Mouse (Mus musculus): ENCODE data around the gene Kcnq2.

The Kcnq2 gene

GRCm38 (mm10) chr2:181148318-181148955 lies 13.3 kb upstream of the Kcnq2 start:
- no peak for DNase-seq (ENCODE audit: extremely low read depth, insufficient read length, low spot score)

- DNase-seq (ENCODE audit: extremely low read depth, insufficient read length, low spot score) = no peak
Observed at GRCm38 (mm10) chr2:181147546-181148317, 12.6 kb upstream of the Kcnq2 start.

DNA sequence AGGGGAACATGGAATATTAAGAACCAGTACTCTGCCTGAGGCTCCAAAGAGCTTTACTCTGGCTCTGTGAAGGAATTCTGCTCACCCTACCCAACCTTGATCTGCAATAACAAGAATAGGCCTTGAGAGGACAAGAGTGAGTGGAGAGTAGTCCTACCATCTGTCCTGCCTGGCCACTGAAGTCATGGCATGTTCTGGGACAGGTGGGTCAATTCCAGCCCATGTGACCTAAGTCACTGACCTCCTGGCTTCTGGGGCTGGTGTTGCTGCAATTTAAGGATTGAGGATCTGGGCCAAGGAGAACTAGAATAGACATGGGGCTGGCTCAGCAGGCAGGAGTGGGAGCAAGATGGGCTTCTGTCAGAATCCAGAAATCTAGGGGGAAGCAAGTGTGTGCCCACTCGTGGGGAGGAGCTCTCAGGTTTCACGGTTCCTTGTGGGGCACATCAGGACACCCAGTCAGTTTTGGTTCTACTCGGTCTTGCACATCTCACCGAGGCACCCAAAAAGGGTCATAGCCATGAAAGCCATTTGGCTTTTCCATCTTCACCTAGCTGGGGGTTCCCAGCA lies 12.0 kb upstream of the Kcnq2 start:
- DNase-seq (ENCODE audit: extremely low read depth, insufficient read length, low spot score) = no peak

- DNase-seq (ENCODE audit: extremely low read depth, insufficient read length, low spot score) = no peak
Observed at GRCm38 (mm10) chr2:181144675-181145074, 9.6 kb upstream of the Kcnq2 start.

- no peak for DNase-seq (ENCODE audit: extremely low read depth, insufficient read length, low spot score)
Observed at GRCm38 (mm10) chr2:181143509-181144276, 8.6 kb upstream of the Kcnq2 start.

- no peak for DNase-seq (ENCODE audit: extremely low read depth, insufficient read length, low spot score)
Observed at GRCm38 (mm10) chr2:181142703-181143135, 7.6 kb upstream of the Kcnq2 start.

- peak; percentile 63 for DNase-seq (ENCODE audit: extremely low read depth, insufficient read length, low spot score)
Observed at GRCm38 (mm10) chr2:181139641-181140193, 4.6 kb upstream of the Kcnq2 start.

DNA sequence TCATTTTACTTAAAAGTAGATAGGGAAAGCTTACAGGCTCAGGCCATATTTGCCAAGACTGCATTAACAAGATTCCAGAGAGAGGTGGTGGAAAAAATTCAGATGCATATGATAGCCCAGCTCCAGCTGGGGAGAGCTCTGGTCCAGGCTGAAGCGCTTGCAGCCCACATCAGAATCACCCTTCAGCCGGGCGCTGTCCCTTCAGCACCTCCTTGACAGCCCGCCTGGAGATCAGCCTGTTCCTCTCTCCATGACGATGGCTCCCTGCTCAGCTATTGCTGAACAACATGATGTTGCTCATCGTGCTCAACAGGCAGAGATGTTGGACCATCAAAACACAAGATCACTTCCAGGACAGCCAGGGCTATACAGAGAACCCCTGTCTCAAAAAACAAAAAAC lies 1.8 kb upstream of the Kcnq2 start:
- no peak for DNase-seq (ENCODE audit: extremely low read depth, insufficient read length, low spot score)

GRCm38 (mm10) chr2:181135446-181135818 lies 332 bp upstream of the Kcnq2 start:
- no peak for DNase-seq (ENCODE audit: extremely low read depth, insufficient read length, low spot score)

DNA sequence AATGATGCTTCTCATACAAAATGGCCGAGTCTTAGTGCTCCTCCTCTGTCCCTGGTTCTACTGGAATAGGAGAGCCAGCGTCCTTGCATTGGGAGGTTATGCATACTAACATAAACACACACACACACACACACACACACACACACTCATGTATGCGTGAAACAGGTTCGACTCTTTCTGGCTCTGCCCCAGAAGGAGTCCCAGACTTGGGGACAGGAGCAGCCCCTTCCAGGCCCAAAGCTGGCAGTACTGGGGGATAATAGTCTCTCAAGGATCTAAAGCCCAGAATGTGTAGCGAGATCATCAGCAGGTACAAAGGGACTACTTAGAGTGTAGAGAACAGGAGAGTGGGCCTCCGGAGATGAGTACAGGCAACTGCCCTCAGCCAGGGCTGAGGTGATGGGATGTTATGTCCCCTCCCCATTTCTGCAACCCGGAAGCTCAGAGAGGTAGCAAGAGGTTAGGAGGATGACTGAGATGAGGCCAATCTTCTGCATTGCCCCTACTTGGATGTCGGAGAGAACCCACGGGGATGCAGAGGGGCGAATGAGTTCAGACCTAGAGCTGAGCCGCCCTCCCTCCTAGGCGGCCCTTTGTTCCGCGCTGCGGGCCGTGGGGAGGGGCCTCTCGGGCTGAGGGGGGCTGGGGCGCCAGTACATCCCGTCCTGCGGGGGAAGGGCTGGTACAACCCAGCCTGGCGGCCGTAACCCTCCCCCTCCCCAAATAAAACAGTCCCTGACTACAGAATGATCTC lies 1.1 kb downstream of the Kcnq2 start:
- no peak for DNase-seq (ENCODE audit: extremely low read depth, insufficient read length, low spot score)

- no peak for DNase-seq (ENCODE audit: extremely low read depth, insufficient read length, low spot score)
Observed at GRCm38 (mm10) chr2:181130245-181130644, 4.9 kb downstream of the Kcnq2 start.

- no peak for DNase-seq (ENCODE audit: extremely low read depth, insufficient read length, low spot score)
Observed at GRCm38 (mm10) chr2:181128963-181129362, 6.1 kb downstream of the Kcnq2 start.

DNA sequence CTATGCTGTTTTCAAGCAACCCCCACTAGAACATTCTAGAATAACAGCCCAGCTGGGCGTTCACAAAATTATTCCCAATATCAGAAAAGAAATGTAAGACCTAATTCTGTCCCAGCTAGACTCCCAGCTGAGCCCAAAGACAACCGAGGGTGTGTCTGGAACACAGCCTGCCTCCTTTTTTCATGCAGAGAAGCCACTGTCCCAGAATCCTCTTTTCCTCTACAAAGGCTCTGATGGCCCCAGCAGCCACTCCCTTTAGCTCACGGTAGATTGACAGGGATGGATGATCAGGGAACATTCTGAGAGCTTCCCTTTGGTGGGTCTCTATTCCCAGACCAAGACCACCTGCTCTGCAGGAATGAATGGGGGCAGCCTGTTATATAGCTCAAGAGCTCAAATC lies 7.3 kb downstream of the Kcnq2 start:
- no peak for DNase-seq (ENCODE audit: extremely low read depth, insufficient read length, low spot score)

- no peak for DNase-seq (ENCODE audit: extremely low read depth, insufficient read length, low spot score)
Observed at GRCm38 (mm10) chr2:181125726-181126455, 9.2 kb downstream of the Kcnq2 start.

DNA sequence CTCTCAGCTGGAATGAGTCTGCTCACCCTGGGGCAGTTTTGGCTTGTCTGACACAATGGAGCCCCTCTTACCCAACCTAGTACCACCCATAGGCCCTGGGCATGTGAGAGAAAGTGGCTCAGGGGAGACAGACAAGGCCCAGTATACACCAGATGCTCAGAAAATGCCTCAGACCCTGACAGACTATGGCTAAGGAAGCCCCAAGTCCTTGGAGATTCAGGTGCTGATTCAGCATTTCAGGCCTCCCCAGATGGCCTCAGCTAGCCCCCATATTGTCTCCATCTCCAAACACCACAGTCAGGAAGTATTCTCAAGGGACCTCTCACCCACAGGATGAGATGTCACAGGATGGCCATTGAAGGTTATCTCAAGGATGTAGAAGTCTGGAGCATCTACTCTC lies 12.5 kb downstream of the Kcnq2 start:
- no peak for DNase-seq (ENCODE audit: extremely low read depth, insufficient read length, low spot score)

DNA sequence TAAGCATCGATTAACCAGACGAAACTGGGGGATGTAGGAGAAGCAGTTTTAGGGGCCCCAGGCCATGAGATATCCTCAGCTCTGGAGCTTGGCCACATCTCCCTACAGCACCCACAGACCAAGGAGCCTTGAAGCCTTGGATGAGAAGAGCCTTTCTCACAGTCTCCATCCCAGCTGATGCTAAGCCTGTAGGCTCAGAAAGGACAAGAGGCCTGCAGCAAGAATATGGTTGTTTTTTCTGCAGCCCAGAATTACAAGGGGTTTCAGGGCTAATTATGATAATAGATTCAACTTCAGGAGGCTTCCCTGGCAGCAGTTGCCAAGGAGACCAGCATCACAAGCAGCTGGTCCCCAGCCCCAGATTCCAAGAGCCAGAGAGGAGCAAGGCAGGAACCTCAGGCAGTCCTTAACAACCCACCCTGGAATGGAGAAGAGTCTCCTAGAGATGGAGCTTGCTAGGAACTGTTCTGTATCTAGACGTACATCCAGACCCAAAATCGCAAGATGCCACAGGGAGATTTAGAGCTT lies 14.1 kb downstream of the Kcnq2 start:
- DNase-seq (ENCODE audit: extremely low read depth, insufficient read length, low spot score) = no peak

DNA sequence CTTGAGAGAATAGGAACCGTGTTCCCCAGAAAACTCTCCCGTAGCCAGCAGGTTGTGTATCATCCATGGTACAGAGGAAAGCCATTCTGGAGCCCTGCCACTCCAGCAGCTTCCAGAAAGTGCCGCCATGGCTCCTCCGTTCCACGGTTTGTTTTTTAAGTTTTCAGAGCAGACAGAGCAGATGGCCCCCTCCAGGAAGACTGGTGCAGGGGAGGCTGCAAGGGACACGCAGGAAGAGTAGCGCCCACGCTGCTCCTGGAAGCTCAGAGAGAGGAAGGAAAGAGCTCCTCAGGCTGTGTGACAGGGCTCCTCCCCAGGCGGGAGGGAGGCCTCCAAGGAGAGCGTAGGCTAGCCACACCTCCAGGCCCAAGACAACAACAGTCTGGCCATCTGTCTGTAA lies 15.1 kb downstream of the Kcnq2 start:
- DNase-seq (ENCODE audit: extremely low read depth, insufficient read length, low spot score) = no peak

DNA sequence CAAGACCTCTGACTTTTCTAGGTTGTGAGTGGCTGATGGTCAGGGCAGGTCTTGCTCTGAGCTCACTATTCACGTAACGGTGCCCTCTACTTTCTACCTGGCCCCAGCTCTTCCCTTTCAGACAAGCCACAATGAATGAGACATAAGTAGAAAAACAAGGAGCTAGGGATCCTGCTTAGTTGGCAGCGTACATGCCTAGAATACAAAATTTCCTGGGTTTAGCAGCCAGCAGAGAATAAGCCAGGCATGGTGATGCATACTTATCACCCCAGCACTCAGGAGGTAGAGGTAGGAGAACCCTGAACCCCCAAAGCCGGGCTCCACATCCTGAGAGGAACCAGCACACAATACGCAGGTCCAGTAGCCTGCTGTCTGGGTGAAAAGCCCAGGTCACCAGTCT lies 18.7 kb downstream of the Kcnq2 start:
- no peak for DNase-seq (ENCODE audit: extremely low read depth, insufficient read length, low spot score)

GRCm38 (mm10) chr2:181115367-181115766 lies 19.7 kb downstream of the Kcnq2 start:
- DNase-seq (ENCODE audit: extremely low read depth, insufficient read length, low spot score) = no peak
